Mouse (Mus musculus) lung, postnatal 0 days (tissue): ENCODE data around the gene Gtf2ird1.

Source experiments
- CTCF ChIP-seq: IDR thresholded peaks from 2 replicates; pipeline ENCODE4 v1.5.1; 2016; ENCODE audit warnings: antibody characterized with exemption, mild to moderate bottlenecking
- EP300 ChIP-seq: IDR thresholded peaks from 2 replicates; pipeline ENCODE4 v1.6.1; 2016; ENCODE audit warnings: antibody characterized with exemption, mild to moderate bottlenecking, control low read depth

DNA sequence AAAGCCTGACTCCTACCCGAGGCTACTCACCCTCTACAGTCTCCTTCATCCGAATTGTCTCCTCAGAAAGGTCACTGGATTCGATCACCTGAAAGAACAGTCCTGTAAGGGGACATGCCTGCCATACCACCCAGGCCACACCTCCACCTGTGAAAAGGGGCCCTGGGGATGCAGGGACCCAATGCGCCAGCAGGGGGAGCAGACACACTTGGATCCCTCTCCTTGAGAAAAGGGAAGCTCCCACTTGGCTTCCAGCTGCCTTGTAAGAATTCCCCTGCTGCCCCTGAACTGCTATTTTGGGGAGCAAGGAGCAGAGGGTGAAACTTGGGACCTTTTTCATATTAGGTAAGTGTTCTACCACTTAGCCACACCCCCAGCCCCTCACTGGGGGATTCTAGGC lies 43.5 kb upstream of the Gtf2ird1 start:
- TF ChIP-seq CTCF (peak; percentile 74), EP300 (no peak)
